Mouse (Mus musculus) hindbrain, embryonic 11.5 days (tissue): ENCODE results near the gene Gspt1. TPM values are rescaled to one million over a fixed set of nuclear protein-coding genes. Genes with fewer than 3 reads are reported as not detected.

ENCODE experiments used
- ATAC-seq: fragments of 200-750 bp; cut with Nextera tagmentation; 2 replicates; pipeline ENCODE4 v1.8.0; 2017; ENCODE audit warnings: mild to moderate bottlenecking, moderate TSS enrichment, moderate library complexity; ENCODE audit not compliant: low FRiP score
- DNase-seq: peaks from one replicate; pipeline ENCODE4 v3.0.0-alpha.2; 2015; ENCODE audit warnings: low spot score
- H3K27ac ChIP-seq: fragments of 300-500 bp; sonication (generic); 2 replicates; pipeline ENCODE4 v1.5.1; 2014; ENCODE audit warnings: mild to moderate bottlenecking, low read depth, low read length
- H3K27me3 ChIP-seq: fragments of 300-500 bp; sonication (generic); 2 replicates; pipeline ENCODE4 v1.6.1; 2014; ENCODE audit warnings: mild to moderate bottlenecking, low read length, moderate library complexity, mixed read lengths; ENCODE audit not compliant: control insufficient read depth, insufficient read depth
- H3K36me3 ChIP-seq: fragments of 300-500 bp; sonication (generic); 2 replicates; pipeline ENCODE4 v1.6.1; 2014; ENCODE audit warnings: mild to moderate bottlenecking, low read length, moderate library complexity, mixed read lengths; ENCODE audit not compliant: control insufficient read depth, insufficient read depth
- H3K4me1 ChIP-seq: fragments of 300-500 bp; sonication (generic); replicated peaks from 2 replicates; pipeline ENCODE4 v1.6.1; 2014; ENCODE audit warnings: low read length, mixed read lengths; ENCODE audit not compliant: control insufficient read depth, insufficient read depth
- H3K4me2 ChIP-seq: fragments of 300-500 bp; sonication (generic); replicated peaks from 2 replicates; pipeline ENCODE4 v1.6.1; 2014; ENCODE audit warnings: mild to moderate bottlenecking, low read depth, low read length
- H3K4me3 ChIP-seq: fragments of 300-500 bp; sonication (generic); 2 replicates; pipeline ENCODE4 v1.5.1; 2014; ENCODE audit warnings: low read depth, low read length
- H3K9ac ChIP-seq: fragments of 300-500 bp; sonication (generic); 2 replicates; pipeline ENCODE4 v1.6.1; 2014; ENCODE audit warnings: low read depth, low read length
- H3K9me3 ChIP-seq: fragments of 300-500 bp; sonication (generic); 2 replicates; pipeline ENCODE4 v1.6.1; 2016; ENCODE audit warnings: low read length; ENCODE audit not compliant: control insufficient read depth
- WGBS: fragments of 180-500 bp; shearing (Covaris S2); extraction: QIAGEN DNeasy Blood & Tissue Kit; methylation state at CpG from one replicate; pipeline ENCODE4 v1.1.7; 2014; 5-methylcytosine and 5-hydroxymethylcytosine counted together
- polyA plus RNA-seq: library from polyadenylated mRNA; unstranded; fragments of >200 nt; fragmentation: Nextera tagmentation; extraction: Ambion mirVana; gene quantifications from 2 replicates; pipeline ENCODE4 v1.2.1, GENCODE M21; 2014

The Gspt1 gene
- polyA plus RNA-seq, 1 experiment from 2014 or later: 94.3 TPM

DNA sequence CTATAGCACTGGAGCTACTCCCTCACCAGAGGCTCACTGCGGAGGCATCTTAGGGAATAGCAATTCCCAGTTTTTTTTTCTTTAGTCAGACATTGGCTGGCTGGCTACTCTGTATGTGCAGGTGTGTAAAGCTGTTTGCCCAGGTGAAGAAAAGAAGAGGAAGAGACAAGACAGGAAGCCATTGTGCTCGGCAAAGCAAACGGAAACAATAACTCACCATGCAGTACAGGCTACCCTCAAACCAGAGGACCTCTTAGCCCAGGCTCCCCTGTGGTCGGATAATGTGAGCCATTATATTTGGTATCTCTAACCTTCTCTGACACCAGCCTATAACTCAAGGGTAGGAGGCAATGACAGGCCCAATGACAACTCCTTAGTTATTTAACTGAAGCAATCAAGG is 57.1 kb downstream of the Gspt1 start:
- DNase-seq: no peak
- peaks cover 27% of the 10 kb centered on the region for H3K36me3 ChIP-seq

DNA sequence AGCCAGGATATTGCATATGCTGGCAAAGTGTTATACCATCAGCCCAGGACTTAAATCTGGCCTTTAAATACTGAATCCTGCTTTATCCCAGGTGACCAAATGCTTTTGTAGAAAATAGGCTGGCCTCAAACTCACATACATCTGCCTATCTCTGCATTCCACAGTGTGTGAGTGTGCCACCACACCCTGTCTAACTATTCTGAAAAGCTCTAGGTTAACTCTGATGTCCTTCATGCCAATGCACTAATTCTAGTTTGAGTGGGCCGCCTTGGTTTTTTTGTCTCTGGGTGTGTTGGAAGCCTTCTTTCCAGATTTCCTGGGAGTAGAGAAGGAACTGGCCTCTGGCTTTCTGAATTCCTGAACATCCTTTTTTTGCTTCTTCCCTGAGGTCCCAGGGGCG is 60.9 kb downstream of the Gspt1 start:
- WGBS: 90% methylated on average over 2 of the region's 2 CpGs
- Histone ChIP-seq H3K9ac (no peak overlapping the region), H3K4me3 (no peak overlapping the region), H3K27ac (no peak overlapping the region), H3K27me3 (no peaks in the 10 kb centered on the region), H3K4me1 (no peaks in the 10 kb centered on the region), H3K9me3 (no peaks in the 10 kb centered on the region), H3K36me3 (peaks cover 23% of the 10 kb centered on the region), H3K4me2 (no peak overlapping the region)
- DNase-seq (no peak), ATAC-seq (no peak)

More for the DNA sequence above, 57.1 kb downstream of the Gspt1 start:
- Histone ChIP-seq H3K9me3 (no peaks in the 10 kb centered on the region), H3K9ac (no peak overlapping the region), H3K4me3 (no peak overlapping the region), H3K4me1 (0 out of 2 replicates have a peak, but pooled peaks cover 2% of the 10 kb centered on the region), H3K4me2 (no peak overlapping the region), H3K27me3 (no peaks in the 10 kb centered on the region), H3K27ac (no peak overlapping the region)
- no peak for ATAC-seq
- whole genome bisulfite sequencing: 92% methylated on average over 4 of the region's 4 CpGs

DNA sequence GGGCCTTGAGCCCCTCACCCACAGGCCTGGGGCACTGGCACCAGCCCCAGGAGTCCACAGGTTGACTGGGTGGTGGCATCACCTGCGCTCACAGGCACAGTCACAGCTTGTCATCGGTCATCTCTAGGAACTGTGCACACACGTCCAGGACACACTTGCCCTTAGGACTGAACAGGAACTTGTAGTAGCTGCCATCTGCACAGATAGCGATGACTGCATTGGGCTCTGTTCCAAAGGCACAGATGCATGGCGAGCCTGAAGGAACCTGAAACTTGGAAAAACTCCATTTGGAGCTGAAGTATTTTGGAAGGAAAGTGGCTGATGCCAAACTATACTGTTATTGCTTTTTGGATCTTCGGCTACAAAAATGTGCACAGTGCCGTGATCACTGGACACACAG is 64.0 kb downstream of the Gspt1 start:
- H3K27me3 ChIP-seq: no peaks in the 10 kb centered on the region
- ATAC-seq (no peak), DNase-seq (no peak)
- no peaks in the 10 kb centered on the region for H3K9me3 ChIP-seq
- H3K36me3 ChIP-seq: peaks cover 10% of the 10 kb centered on the region; the same call in 1 of the 2 replicates
- H3K27ac ChIP-seq: no peak overlapping the region
- no peak overlapping the region for H3K9ac ChIP-seq
- H3K4me2 ChIP-seq: no peak overlapping the region
- H3K4me3 ChIP-seq: no peak overlapping the region
- WGBS: 93% methylated on average over 7 of the region's 7 CpGs
- no peaks in the 10 kb centered on the region for H3K4me1 ChIP-seq

DNA sequence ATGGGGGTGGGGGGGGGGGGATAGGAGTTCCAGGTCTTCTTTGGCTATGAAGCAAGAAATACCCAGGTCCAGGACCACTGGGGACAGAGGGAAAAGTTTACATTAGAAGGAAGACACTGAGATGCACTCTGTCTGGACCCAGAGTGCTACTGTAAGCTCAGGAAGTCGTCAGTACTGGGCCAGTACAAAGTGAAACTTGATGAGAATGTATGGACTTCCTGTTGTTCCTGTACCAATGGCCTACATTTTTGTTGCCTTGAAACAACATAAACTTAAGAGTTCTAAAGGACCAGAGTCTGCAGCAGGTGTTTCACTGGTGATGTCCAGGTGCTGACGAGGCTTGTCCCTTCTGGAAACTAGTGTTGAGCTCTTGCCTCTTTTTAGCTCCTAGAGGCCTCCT is 76.7 kb downstream of the Gspt1 start:
- 65% methylated on average over 2 of the region's 2 CpGs for whole genome bisulfite sequencing

DNA sequence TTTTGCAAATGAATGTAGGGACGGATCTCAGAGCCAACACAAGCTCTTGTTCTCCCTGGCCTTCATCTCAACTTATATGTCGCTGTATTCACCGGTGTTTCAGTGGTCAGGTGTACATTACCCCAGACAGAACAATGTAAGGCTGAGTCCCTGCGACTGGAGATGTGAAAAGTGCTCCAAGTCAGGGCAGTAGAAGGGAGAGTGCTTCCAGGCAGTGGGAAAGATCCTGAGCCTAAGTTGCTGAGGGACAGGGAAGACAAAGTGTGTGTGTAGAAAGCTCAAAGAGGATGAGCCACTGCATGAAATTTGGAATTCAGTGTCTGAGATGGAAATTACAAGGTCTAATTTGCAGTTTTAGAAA is 77.3 kb downstream of the Gspt1 start:
- H3K4me3 ChIP-seq: peak overlapping the region; percentile 92
- 0 out of 2 replicates have a peak, but pooled peaks cover 3% of the 10 kb centered on the region for H3K4me1 ChIP-seq
- DNase-seq: no peak
- H3K27me3 ChIP-seq: 0 out of 2 replicates have a peak, but pooled peaks cover 2% of the 10 kb centered on the region
- H3K9ac ChIP-seq: peak overlapping the region; percentile 87
- ATAC-seq: no peak
- under 1% methylated on average over 4 of the region's 4 CpGs for WGBS
- H3K27ac ChIP-seq: no peak overlapping the region
- no peaks in the 10 kb centered on the region for H3K9me3 ChIP-seq
- peak overlapping the region; percentile 76 for H3K4me2 ChIP-seq
- no peaks in the 10 kb centered on the region for H3K36me3 ChIP-seq

More for the DNA sequence above, 76.7 kb downstream of the Gspt1 start:
- Histone ChIP-seq H3K36me3 (no peaks in the 10 kb centered on the region), H3K4me2 (no peak overlapping the region), H3K9me3 (no peaks in the 10 kb centered on the region), H3K27ac (no peak overlapping the region), H3K27me3 (0 out of 2 replicates have a peak, but pooled peaks cover 2% of the 10 kb centered on the region), H3K4me3 (no peak overlapping the region), H3K4me1 (0 out of 2 replicates have a peak, but pooled peaks cover 3% of the 10 kb centered on the region), H3K9ac (no peak overlapping the region)
- ATAC-seq (no peak), DNase-seq (no peak)

DNA sequence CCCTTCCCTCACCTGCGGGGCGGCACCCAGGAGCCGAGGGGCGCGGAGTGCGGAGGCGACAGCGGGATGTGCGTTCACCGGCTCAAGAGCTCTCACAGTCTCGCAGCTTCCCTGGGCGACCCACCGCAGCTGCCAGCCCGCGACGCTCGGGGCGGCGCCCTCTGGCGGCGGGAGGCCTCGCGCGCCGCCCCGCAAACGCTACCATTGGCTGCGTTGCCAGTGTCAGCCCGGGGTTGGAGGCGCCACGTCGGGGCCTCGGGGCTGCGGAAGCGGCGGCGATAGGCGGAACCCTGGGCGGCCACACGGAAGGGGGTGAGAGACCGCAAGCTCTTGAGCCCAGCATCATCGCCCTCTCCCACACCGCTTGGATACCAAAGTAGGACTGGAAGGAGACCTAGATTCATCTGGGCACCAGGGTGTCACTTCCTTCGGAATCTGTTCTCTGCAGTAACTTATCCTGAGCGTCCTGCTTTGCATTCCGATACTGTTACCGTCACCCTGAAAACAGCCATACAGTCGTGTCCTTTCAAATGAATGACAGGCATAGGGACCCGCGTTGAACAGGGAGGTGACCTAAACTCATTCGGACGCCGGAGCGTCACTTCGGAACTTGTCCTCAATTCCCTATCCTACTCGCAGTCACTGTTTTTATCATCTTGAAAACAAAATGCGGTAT is 77.8 kb downstream of the Gspt1 start, which contains the start of gene Zc3h7a:
Zc3h7a (minus strand) TSS at position 186 of the 676 bp plus-strand sequence.
- ATAC-seq: peak; percentile 93
- WGBS: under 1% methylated on average over 57 of the region's 57 CpGs

DNA sequence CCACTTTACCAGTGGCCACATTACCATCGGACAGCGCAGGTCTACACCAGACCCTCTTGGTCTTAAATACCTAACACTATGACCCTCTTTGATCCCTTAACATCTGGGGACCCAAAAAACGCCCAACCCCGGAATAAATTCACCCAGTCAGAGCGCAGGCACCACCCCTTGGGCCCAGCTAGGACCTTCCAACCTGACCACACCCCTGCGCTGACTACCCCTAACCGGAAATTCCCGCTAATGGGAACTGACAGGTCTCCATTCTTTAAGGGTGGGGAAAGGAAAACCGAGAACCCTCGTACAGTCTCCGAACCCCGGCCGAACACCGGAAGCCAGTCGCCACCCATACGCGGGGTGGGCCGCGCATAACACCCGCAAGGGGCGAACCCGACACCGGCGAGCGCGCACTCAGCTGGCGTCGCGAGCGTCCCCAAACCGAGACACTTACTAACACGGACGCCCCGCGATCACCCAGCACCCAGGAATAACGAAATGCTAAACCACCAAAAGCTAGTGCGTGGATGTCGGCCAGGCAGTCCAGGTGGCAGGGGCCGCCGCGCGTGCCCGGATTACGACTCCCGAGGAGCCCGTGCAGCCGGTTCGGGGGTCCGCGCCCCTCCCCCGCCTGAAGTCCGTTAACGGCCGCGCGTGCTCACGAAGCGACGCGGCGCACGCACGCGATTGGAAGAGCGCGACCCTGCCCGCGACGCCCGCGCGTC is 78.5 kb downstream of the Gspt1 start:
- peak overlapping the region; percentile 76 for H3K4me2 ChIP-seq
- ATAC-seq (peak; percentile 72), DNase-seq (peak; percentile 72)
- peak overlapping the region; percentile 92 for H3K4me3 ChIP-seq
- H3K27me3 ChIP-seq: 0 out of 2 replicates have a peak, but pooled peaks cover 2% of the 10 kb centered on the region
- H3K36me3 ChIP-seq: no peaks in the 10 kb centered on the region
- H3K4me1 ChIP-seq: 0 out of 2 replicates have a peak, but pooled peaks cover 3% of the 10 kb centered on the region
- H3K27ac ChIP-seq: peak overlapping the region; percentile 85
- no peaks in the 10 kb centered on the region for H3K9me3 ChIP-seq
- peak overlapping the region; percentile 87 for H3K9ac ChIP-seq
- WGBS: under 1% methylated on average over 71 of the region's 72 CpGs

More for the DNA sequence above, 77.8 kb downstream of the Gspt1 start, which contains the start of gene Zc3h7a:
- peak within 1 kb of the TSS; percentile 87 for H3K9ac ChIP-seq
- H3K9me3 ChIP-seq: no peaks in the 10 kb centered on the region
- H3K4me2 ChIP-seq: peak within 1 kb of the TSS; percentile 76
- peak within 1 kb of the TSS; percentile 92 for H3K4me3 ChIP-seq
- DNase-seq: peak; percentile 97
- 0 out of 2 replicates have a peak, but pooled peaks cover 3% of the 10 kb centered on the region for H3K4me1 ChIP-seq
- H3K27ac ChIP-seq: peak within 1 kb of the TSS; percentile 85
- H3K36me3 ChIP-seq: no peaks in the 10 kb centered on the region
- H3K27me3 ChIP-seq: 0 out of 2 replicates have a peak, but pooled peaks cover 2% of the 10 kb centered on the region

DNA sequence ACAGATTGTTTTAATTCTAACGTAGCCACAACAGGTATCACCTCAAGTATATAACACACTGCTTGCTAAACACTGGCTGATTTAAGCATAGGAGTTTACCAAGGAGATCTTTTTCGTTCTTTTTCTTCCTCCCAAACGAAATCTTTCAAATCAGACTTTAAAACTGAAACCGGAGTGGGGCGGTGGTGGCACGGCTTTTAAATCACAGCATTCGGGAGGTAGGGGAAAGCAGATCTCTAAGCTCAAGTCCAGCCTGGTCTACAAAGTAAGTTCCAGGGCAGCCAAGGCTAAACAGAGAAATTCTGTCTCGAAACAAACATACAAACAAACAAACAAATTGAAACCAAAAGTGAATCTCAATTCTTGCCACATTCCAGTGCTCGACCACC is 79.0 kb downstream of the Gspt1 start:
- DNase-seq (no peak), ATAC-seq (no peak; the same call in 1 of the 2 replicates)
- H3K9me3 ChIP-seq: no peaks in the 10 kb centered on the region
- H3K27ac ChIP-seq: peak overlapping the region; percentile 85; the same call in 1 of the 2 replicates
- H3K4me1 ChIP-seq: 0 out of 2 replicates have a peak, but pooled peaks cover 3% of the 10 kb centered on the region
- 0 out of 2 replicates have a peak, but pooled peaks cover 2% of the 10 kb centered on the region for H3K27me3 ChIP-seq
- H3K4me3 ChIP-seq: peak overlapping the region; percentile 92
- 17% methylated on average over 9 of the region's 9 CpGs for WGBS
- H3K36me3 ChIP-seq: no peaks in the 10 kb centered on the region
- peak overlapping the region; percentile 87 for H3K9ac ChIP-seq
- peak overlapping the region; percentile 76 for H3K4me2 ChIP-seq
